Mouse (Mus musculus): ENCODE results near the gene Tgfb3.

GRCm38 (mm10) chr12:86086550-86086949, 7.7 kb upstream of the Tgfb3 start:
- TF ChIP-seq POLR2A (IDR thresholded peaks at IDR 0.05; ENCODE audit: extremely low read depth, insufficient read depth, low read length): no peak
- TF ChIP-seq CTCF (IDR thresholded peaks at IDR 0.05; ENCODE audit: low read depth, low read length): no peak
